Mouse (Mus musculus) G1E (cell line): Measurements from ENCODE around the gene Lama5.

Source experiments
- CTCF ChIP-seq: IDR thresholded peaks from 2 replicates; pipeline ENCODE4 v1.5.1; 2012; ENCODE audit warnings: low read depth, low read length, inconsistent platforms, mixed read lengths
- GATA1 ChIP-seq: IDR thresholded peaks from 2 replicates; pipeline ENCODE4 v1.6.1; 2012; ENCODE audit warnings: borderline replicate concordance, low read length, inconsistent platforms, mixed read lengths

GRCm38 (mm10) chr2:180220165-180220564, 5.5 kb downstream of the Lama5 start:
- TF ChIP-seq CTCF (no peak), GATA1 (no peak)
